Mouse (Mus musculus): ENCODE measurements around the gene Tmem131l. TPM values are rescaled to one million over a fixed set of nuclear protein-coding genes. Genes with fewer than 3 reads are reported as not detected.
A peak's percentile ranks its signal among the peaks of the same experiment; 100 is the strongest.
"Not testable (repeated sequence)": the region's sequence is repeated elsewhere in the genome, so short reads cannot be mapped to it uniquely, and the experiment has no call there.

Gene Tmem131l
- polyA plus RNA-seq, 1 experiment, result 22.6 TPM

DNA sequence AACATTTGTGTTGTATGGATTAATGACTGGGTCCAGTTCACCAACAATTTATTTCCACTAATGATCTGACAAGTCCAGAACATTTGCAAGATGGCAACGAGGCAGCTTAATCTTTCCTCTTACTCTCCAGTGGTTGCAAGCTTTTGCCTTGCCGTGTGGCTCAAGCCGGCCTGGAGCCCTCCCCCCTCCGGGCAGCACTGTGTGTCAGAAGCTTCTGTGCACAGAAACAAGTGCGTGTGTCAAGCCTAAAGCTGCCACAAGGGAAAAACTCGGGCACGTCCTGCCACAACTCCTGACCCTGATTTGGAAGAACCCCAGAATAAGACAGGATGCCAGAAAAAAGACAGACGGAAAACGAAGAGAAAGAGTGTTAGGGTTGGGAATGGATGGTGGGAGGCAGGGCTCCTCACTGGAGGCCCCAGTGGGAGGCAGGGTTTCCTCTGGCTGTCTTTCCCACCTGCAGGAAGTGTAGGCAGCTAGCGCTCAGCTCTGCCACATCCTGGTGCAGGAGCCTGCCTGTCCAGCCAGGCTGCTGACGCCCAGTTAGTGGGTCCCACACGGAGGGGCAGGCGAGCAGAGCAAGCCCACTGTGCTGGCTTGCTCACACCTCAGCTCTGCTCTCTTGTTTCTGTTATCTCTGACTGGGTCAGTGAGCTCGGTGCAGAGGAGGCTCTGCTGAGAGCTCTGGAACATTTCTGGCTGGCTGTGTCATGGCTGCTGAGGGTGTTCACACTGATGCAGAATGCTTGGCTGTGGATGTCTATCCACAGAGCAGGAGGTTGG is 135.6 kb downstream of the Tmem131l start:
- Histone ChIP-seq H3K4me1 (ENCODE audit: control insufficient read depth, insufficient read depth, low read length) (no peaks in the 10 kb centered on the region), H3K27ac (ENCODE audit: insufficient read depth, low read length) (no peak overlapping the region), H3K4me3 (ENCODE audit: insufficient read depth, low read length) (no peak overlapping the region)
- TF ChIP-seq CTCF (IDR thresholded peaks at IDR 0.05; ENCODE audit: borderline replicate concordance, insufficient read depth, low read length) (no peak), POLR2A (IDR thresholded peaks at IDR 0.05; ENCODE audit: low read depth, low read length) (no peak)

DNA sequence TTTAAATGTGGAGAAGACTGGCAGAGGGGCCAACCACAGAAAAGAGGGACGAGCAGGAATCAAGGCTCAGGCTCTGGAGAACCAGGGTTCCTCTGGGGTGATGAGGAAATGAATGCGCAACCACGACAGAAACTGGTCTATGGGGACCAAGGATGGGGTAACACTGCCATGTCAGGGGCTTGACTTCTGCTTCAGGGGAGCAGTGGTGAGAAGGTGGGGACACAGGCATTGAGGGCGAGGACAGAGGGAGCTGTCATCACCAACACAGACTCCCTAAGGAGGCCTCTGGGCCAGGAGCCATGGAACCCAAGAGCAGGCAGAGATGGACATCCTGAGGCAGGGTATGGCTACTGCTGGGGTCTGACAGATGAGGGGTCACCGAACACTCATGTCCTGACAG is 137.0 kb downstream of the Tmem131l start:
- TF ChIP-seq CTCF (IDR thresholded peaks at IDR 0.05; ENCODE audit: borderline replicate concordance, insufficient read depth, low read length) (no peak), POLR2A (IDR thresholded peaks at IDR 0.05; ENCODE audit: low read depth, low read length) (no peak)
- Histone ChIP-seq H3K4me1 (ENCODE audit: control insufficient read depth, insufficient read depth, low read length) (no peaks in the 10 kb centered on the region), H3K4me3 (ENCODE audit: insufficient read depth, low read length) (no peak overlapping the region), H3K27ac (ENCODE audit: insufficient read depth, low read length) (no peak overlapping the region)

DNA sequence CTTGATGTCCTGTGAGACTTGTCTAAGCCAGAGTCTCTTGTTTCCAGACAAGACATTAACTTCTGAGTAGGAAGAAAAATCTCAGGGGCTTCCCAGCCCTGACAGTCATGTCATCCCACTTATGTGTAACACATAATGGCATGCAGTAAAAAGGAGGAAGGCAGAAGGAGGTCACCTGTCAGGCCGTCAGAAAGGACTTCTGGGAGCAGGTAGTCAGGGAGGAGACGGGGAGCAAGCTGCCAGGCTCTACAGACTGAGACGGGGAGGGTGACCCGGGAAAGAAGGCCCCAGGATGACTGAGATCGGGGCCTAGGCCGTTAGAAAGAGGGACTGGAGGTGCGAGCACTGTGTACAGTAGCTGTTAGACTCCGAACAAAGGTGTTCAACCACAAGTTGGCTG is 137.5 kb downstream of the Tmem131l start:
- TF ChIP-seq POLR2A (IDR thresholded peaks at IDR 0.05; ENCODE audit: low read depth, low read length) (no peak), CTCF (IDR thresholded peaks at IDR 0.05; ENCODE audit: borderline replicate concordance, insufficient read depth, low read length) (no peak)
- Histone ChIP-seq H3K4me3 (ENCODE audit: insufficient read depth, low read length) (no peak overlapping the region), H3K27ac (ENCODE audit: insufficient read depth, low read length) (no peak overlapping the region), H3K4me1 (ENCODE audit: control insufficient read depth, insufficient read depth, low read length) (no peaks in the 10 kb centered on the region)

DNA sequence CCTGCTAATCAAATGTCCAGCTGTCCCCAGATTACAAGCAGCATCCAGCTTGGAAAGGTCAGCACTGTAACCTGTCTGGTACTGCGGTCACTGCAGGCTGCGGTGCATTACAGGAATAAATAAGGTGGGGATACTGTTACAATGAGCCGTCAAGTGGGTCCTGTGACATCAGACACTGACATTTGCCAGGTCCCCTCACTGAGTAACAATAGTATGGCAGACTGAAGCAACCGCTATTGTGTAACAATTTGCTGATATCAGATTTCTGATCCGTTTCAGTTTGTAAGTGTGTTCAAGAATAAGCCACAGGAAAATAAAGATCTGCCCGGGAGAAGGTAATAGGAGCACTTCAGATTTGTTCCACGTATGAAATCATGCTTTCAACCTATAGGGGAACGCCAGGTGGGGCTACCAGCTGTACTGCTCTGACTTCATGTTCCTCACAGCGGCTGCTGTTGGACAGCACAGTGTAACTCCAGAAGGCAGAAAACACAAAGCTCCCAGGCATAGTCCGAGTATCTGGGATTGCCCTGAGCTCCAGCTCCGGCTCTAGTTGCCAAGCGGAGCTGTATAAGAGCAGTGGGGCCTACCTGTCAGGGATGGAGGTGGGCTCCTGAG is 139.1 kb downstream of the Tmem131l start:
- no peak overlapping the region for H3K4me3 ChIP-seq (ENCODE audit: insufficient read depth, low read length)
- H3K27ac ChIP-seq (ENCODE audit: insufficient read depth, low read length), result no peak overlapping the region
- no peak for TF ChIP-seq POLR2A (IDR thresholded peaks at IDR 0.05; ENCODE audit: low read depth, low read length)
- H3K4me1 ChIP-seq (ENCODE audit: control insufficient read depth, insufficient read depth, low read length), result no peaks in the 10 kb centered on the region

DNA sequence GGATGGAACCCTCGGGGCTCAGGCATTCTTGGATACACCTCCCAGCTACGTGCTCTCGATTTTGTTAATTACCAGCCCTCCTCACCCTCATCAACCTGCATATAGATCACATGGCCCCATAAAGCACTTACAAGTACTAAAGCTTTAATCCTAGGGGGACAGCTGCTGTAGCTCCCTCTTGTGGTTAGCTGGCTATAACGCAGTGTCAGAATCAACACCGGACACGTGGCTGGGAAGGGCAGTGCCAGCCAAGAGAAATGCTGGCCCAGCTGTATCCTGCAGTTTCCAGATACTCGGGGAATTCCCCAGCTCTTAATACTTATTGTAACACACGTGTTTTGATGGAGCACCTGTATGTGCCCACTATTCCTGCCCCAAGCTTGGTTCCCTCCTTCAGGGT is 140.4 kb downstream of the Tmem131l start:
- Histone ChIP-seq H3K27ac (ENCODE audit: insufficient read depth, low read length) (no peak overlapping the region), H3K4me3 (ENCODE audit: insufficient read depth, low read length) (no peak overlapping the region), H3K4me1 (ENCODE audit: control insufficient read depth, insufficient read depth, low read length) (no peaks in the 10 kb centered on the region)
- TF ChIP-seq CTCF (IDR thresholded peaks at IDR 0.05; ENCODE audit: borderline replicate concordance, insufficient read depth, low read length) (peak; percentile 70), POLR2A (IDR thresholded peaks at IDR 0.05; ENCODE audit: low read depth, low read length) (no peak)

- Histone ChIP-seq H3K4me1 (ENCODE audit: control insufficient read depth, insufficient read depth, low read length) (no peaks in the 10 kb centered on the region), H3K27ac (ENCODE audit: insufficient read depth, low read length) (no peak overlapping the region), H3K4me3 (ENCODE audit: insufficient read depth, low read length) (no peak overlapping the region)
- TF ChIP-seq POLR2A (IDR thresholded peaks at IDR 0.05; ENCODE audit: low read depth, low read length) (no peak), CTCF (IDR thresholded peaks at IDR 0.05; ENCODE audit: borderline replicate concordance, insufficient read depth, low read length) (no peak)
Measured at GRCm38 (mm10) chr3:83898246-83898645, 141.7 kb downstream of the Tmem131l start.

DNA sequence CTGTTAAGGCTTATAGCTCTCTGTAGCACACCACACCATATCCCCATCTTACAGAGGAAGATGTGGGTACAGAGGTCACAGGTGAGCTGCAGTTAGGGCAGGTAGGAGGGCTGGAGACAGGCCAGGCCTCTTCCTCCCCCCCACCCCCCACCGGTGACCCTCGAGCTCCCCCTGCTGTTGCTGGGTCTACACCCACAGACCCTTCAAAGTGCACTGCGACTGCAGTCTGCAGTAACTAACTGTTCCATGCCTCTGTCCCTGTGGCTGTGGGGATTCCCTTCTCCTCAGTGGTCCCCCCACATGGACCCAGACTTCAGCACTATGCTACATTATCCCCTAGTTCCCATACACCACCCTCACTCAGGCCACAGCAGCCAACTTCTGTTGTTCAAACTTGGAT is 144.2 kb downstream of the Tmem131l start:
- Histone ChIP-seq H3K27ac (ENCODE audit: insufficient read depth, low read length) (no peak overlapping the region), H3K4me1 (ENCODE audit: control insufficient read depth, insufficient read depth, low read length) (no peaks in the 10 kb centered on the region), H3K4me3 (ENCODE audit: insufficient read depth, low read length) (no peak overlapping the region)
- TF ChIP-seq CTCF (IDR thresholded peaks at IDR 0.05; ENCODE audit: borderline replicate concordance, insufficient read depth, low read length), result no peak

- TF ChIP-seq POLR2A (IDR thresholded peaks at IDR 0.05; ENCODE audit: low read depth, low read length) (no peak), CTCF (IDR thresholded peaks at IDR 0.05; ENCODE audit: borderline replicate concordance, insufficient read depth, low read length) (no peak)
- no peak overlapping the region for H3K4me3 ChIP-seq (ENCODE audit: insufficient read depth, low read length)
- H3K4me1 ChIP-seq (ENCODE audit: control insufficient read depth, insufficient read depth, low read length), result no peaks in the 10 kb centered on the region
- H3K27ac ChIP-seq (ENCODE audit: insufficient read depth, low read length), result no peak overlapping the region
Measured at GRCm38 (mm10) chr3:83895111-83895510, 144.9 kb downstream of the Tmem131l start.

GRCm38 (mm10) chr3:83885163-83885562 is 154.8 kb downstream of the Tmem131l start:
- TF ChIP-seq CTCF (IDR thresholded peaks at IDR 0.05; ENCODE audit: borderline replicate concordance, insufficient read depth, low read length) (no peak), POLR2A (IDR thresholded peaks at IDR 0.05; ENCODE audit: low read depth, low read length) (no peak)
- Histone ChIP-seq H3K4me1 (ENCODE audit: control insufficient read depth, insufficient read depth, low read length) (no peaks in the 10 kb centered on the region), H3K27ac (ENCODE audit: insufficient read depth, low read length) (no peak overlapping the region), H3K4me3 (ENCODE audit: insufficient read depth, low read length) (no peak overlapping the region)

DNA sequence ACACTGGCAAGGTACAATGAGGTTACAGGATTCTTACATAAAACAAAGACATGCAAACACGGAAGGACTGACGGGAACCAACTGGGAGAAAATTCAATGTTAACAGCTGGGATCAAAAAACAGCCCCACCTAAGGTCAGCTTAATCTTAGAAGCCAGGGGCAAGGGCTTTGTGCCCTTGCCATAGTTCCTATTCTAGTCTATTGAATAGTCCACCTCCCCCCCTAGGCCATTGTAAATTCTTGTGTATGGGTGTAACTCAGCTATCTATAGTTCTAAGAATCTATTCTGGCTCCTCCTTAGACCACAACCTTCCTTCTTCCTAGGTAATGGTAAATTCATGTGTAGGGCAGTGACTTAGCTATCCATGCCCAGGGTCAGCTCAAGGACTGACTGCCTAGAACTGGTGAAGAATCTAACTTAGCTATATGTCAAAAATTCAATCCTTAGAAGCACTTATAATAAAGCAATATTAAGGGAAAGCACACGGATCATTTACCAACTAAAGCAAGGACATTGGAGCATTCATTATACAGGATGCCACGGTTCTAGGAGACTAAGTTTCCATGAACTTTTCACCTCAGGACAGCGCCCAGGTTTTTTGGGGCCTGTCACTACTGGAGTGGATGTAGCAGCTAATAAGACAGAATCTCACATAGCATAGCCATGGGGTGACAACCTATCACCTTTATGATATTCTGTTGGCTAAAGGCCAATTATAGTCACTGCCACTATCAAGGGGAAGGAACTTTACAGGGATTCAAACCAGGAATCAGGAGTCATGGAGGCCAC is 160.5 kb downstream of the Tmem131l start:
- H3K27ac ChIP-seq (ENCODE audit: insufficient read depth, low read length); H3K4me1 ChIP-seq (ENCODE audit: control insufficient read depth, insufficient read depth, low read length); H3K4me3 ChIP-seq (ENCODE audit: insufficient read depth, low read length): not testable (repeated sequence)

Measured in embryonic fibroblast, embryonic 13.5 days (primary cell).